Mouse (Mus musculus) kidney, embryonic 16.5 days (tissue): Measurements from ENCODE around the gene Exoc6. TPM values are rescaled to one million over a fixed set of nuclear protein-coding genes. Genes with fewer than 3 reads are reported as not detected.

ENCODE experiments used
- ATAC-seq: fragments of 200-750 bp; cut with Nextera tagmentation; 2 replicates; pipeline ENCODE4 v1.8.0; 2017; ENCODE audit warnings: moderate TSS enrichment; ENCODE audit not compliant: low FRiP score, low TSS enrichment
- H3K27ac ChIP-seq: fragments of 300-500 bp; sonication (generic); 2 replicates; pipeline ENCODE4 v1.5.1; 2014; ENCODE audit warnings: low read length
- H3K27me3 ChIP-seq: fragments of 300-500 bp; sonication (generic); 2 replicates; pipeline ENCODE4 v1.6.1; 2014; ENCODE audit warnings: low read length, control low read depth, mixed read lengths; ENCODE audit not compliant: insufficient read depth
- H3K36me3 ChIP-seq: fragments of 300-500 bp; sonication (generic); 2 replicates; pipeline ENCODE4 v1.6.1; 2014; ENCODE audit warnings: low read length, control low read depth, mixed read lengths; ENCODE audit not compliant: insufficient read depth
- H3K4me1 ChIP-seq: fragments of 300-500 bp; sonication (generic); 2 replicates; pipeline ENCODE4 v1.6.1; 2014; ENCODE audit warnings: low read length, control low read depth, mixed read lengths; ENCODE audit not compliant: insufficient read depth
- H3K4me2 ChIP-seq: fragments of 300-500 bp; sonication (generic); replicated peaks from 2 replicates; pipeline ENCODE4 v1.6.1; 2014; ENCODE audit warnings: low read depth, low read length
- H3K4me3 ChIP-seq: fragments of 300-500 bp; sonication (generic); 2 replicates; pipeline ENCODE4 v1.5.1; 2014; ENCODE audit warnings: mild to moderate bottlenecking, low read length
- H3K9ac ChIP-seq: fragments of 300-500 bp; sonication (generic); replicated peaks from 2 replicates; pipeline ENCODE4 v1.6.1; 2014; ENCODE audit warnings: low read length
- H3K9me3 ChIP-seq: fragments of 300-500 bp; sonication (generic); 2 replicates; pipeline ENCODE4 v1.6.1; 2016; ENCODE audit warnings: low read length, control low read depth
- WGBS: fragments of 180-500 bp; shearing (Covaris S2); extraction: QIAGEN DNeasy Blood & Tissue Kit; methylation state at CpG from one replicate; pipeline ENCODE4 v1.1.7; 2014; 5-methylcytosine and 5-hydroxymethylcytosine counted together
- polyA plus RNA-seq: library from polyadenylated mRNA; unstranded; fragments of >200 nt; fragmentation: Nextera tagmentation; extraction: Ambion mirVana; gene quantifications from 2 replicates; pipeline ENCODE4 v1.2.1, GENCODE M21; 2015

Exoc6 gene
- polyA plus RNA-seq, 1 experiment from 2014 or later = 26.9 TPM

DNA sequence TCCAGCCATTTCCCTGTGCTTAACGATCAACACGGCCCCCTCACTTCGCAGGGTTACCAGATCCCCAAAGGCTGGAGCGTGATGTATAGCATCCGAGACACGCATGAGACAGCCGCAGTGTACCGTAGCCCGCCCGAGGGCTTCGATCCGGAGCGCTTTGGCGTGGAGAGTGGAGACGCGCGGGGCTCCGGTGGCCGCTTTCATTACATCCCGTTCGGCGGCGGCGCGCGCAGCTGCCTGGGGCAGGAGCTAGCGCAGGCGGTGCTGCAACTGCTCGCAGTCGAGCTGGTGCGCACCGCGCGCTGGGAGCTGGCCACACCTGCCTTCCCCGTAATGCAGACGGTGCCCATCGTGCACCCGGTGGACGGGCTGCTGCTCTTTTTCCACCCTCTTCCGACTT lies 142.7 kb downstream of the Exoc6 start:
- H3K9ac ChIP-seq = 0 out of 2 replicates have a peak overlapping the region, but pooled peaks have one; percentile 9
- H3K27me3 ChIP-seq = peaks cover 100% of the 10 kb centered on the region
- H3K36me3 ChIP-seq = no peaks in the 10 kb centered on the region
- peak overlapping the region; percentile 49 for H3K4me3 ChIP-seq
- under 1% methylated on average over 40 of the region's 40 CpGs for WGBS
- peak overlapping the region; percentile 63 for H3K4me2 ChIP-seq
- ATAC-seq = peak; percentile 46
- H3K27ac ChIP-seq = no peak overlapping the region
- no peaks in the 10 kb centered on the region for H3K9me3 ChIP-seq
- H3K4me1 ChIP-seq = peaks cover 28% of the 10 kb centered on the region

DNA sequence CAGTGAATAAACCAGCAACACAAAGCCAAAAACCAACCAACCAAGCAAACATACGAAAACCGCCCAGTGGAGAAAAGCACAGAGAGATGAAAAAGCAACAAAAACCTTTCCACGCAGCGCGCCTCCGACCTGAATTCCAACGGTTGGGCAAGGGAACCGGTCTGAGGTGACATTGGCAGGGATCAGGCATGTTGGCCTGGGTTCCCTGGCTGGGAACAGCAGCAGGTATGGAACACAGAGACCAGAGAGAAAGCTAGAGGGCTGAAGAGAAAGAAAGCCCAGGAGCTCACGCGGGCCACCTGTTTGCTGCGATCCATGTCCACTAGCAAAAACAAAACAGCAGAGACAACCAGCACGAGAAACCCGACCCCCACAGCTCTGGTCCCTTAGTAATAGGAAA lies 144.9 kb downstream of the Exoc6 start:
- Histone ChIP-seq H3K9me3 (no peaks in the 10 kb centered on the region), H3K27me3 (peaks cover 100% of the 10 kb centered on the region), H3K27ac (no peak overlapping the region), H3K4me3 (no peak overlapping the region), H3K4me1 (peaks cover 42% of the 10 kb centered on the region), H3K4me2 (no peak overlapping the region), H3K36me3 (no peaks in the 10 kb centered on the region), H3K9ac (no peak overlapping the region)
- WGBS = 24% methylated on average over 13 of the region's 13 CpGs
- no peak for ATAC-seq

DNA sequence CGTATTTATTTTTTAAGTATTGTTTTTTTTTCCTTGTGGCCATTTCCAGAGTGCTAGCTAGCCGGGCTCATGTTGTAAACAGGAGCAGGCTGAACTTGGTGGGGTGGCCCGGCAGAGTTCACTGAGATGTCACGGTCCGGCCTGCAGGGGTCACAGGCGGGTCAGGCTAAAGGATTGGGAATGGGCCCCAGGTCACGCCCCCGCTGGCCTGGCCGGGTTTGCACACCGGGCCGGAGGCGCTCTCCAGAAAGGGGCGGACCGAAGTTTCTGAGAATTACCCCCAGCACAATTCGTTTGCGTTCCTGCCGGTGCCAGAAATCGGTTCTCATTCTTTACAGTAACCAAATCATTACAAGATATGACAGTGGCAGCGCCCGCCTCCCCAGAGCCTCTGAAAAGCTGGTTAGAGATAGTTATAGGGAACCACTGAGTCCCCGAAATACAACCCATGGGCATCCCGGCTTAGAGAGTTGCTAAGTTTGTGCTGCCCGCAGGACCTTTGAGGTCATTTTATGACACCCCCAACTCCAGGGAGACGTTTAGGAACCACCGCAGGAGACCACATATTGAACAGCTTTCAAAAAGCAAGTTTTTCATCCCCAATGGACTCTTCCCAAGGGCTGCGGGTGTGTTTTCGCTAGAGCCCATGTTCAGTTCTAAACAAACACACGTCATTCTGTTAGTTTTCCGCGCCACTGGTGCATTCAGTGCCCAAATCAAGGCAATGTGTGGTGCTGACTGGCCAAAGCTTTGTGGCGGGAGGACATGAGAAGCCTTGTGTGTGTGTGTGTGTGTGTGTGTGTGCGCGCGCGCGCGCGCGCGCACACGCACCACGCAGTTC lies 145.8 kb downstream of the Exoc6 start:
- 2% methylated on average over 42 of the region's 42 CpGs for WGBS
- peak overlapping the region; percentile 44 for H3K4me3 ChIP-seq
- H3K4me1 ChIP-seq = peaks cover 42% of the 10 kb centered on the region

DNA sequence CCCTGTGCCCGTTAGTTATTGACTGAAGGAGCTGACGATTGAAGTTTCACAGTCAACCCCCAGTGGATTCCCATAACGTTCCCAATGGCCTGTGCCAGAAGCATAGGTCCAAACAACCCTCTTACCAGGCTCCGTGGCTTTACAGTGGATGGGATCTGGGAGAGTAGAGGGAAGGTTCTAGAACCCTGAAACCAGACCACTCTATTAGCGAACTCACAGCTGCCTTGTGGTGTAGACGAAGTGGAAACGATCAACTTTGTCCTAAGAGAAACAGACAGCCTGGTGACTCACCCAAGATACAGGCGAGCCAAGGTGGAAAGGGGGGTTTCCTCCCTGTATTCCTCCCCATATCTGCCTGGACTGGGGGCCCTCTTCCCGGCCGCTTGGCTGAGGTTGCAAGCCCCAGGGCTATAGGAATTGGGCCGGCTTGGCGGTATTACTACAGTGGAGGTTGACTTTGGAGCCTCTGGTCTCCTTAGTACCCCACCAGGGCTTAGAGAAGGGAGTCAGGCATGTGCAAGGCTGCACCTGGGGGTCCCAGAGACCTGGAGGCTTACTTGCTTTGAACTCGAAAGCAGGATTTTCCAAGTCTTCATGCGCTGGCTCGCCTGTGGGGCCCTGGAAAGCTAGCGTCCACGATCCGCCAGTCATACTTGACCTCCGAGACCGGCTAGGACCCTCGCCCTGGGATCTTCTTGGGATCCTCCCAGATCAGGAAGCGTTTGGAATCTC lies 146.6 kb downstream of the Exoc6 start:
- Histone ChIP-seq H3K9me3 (no peaks in the 10 kb centered on the region), H3K4me3 (peak overlapping the region; percentile 44), H3K4me2 (peak overlapping the region; percentile 65), H3K27me3 (peaks cover 98% of the 10 kb centered on the region), H3K4me1 (peaks cover 42% of the 10 kb centered on the region), H3K9ac (no peak overlapping the region), H3K27ac (no peak overlapping the region), H3K36me3 (no peaks in the 10 kb centered on the region)
- WGBS = 3% methylated on average over 22 of the region's 22 CpGs
- ATAC-seq = no peak

More for the DNA sequence above, 145.8 kb downstream of the Exoc6 start:
- Histone ChIP-seq H3K9ac (no peak overlapping the region), H3K27ac (no peak overlapping the region), H3K4me2 (peak overlapping the region; percentile 65), H3K36me3 (no peaks in the 10 kb centered on the region), H3K27me3 (peaks cover 100% of the 10 kb centered on the region), H3K9me3 (no peaks in the 10 kb centered on the region)
- ATAC-seq = no peak

DNA sequence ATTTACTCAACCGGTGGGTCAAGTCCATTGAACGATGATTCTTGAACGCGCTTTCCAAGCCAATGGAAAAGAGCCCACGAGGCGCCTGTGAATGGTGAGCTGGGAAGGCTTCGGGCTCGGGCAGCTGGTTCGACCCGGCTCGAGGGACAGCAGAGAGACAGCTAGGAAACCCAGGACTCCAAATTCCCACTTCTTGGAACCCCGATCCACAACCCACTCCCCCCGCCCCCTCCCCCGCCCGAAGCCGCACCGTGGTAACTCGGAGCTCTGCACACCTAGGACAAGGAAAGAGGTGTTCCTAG lies 147.1 kb downstream of the Exoc6 start:
- Histone ChIP-seq H3K4me1 (peaks cover 42% of the 10 kb centered on the region), H3K4me2 (peak overlapping the region; percentile 65)
- WGBS = under 1% methylated on average over 18 of the region's 18 CpGs

DNA sequence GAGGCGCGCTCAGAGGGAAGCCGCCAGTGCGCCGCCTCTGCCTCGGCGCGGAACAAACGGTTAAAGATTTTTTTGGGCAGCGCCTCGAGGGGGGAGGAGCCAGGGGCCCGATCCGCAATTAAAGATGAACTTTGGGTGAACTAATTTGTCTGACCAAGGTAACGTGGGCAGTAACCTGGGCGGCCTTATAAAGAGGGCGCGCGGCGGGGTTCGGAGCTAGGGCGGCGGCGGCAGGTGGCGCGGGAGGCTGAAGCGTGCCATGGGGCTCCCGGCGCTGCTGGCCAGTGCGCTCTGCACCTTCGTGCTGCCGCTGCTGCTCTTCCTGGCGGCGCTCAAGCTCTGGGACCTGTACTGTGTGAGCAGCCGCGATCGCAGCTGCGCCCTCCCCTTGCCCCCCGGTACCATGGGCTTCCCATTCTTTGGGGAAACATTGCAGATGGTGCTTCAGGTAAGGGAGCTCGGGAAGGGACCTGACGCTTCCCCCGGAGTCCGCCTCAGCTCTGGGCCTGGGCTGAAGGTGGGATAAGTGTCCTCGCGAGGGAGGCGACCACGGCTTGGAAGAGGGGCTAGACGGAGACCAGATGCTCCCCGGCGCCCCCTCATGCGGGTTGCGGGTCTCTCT lies 147.5 kb downstream of the Exoc6 start, which contains the start of gene Cyp26a1:
Gene Cyp26a1, plus strand, starts transcription at position 148 of the 622 bp plus-strand sequence.
- Histone ChIP-seq H3K27me3 (peaks cover 98% of the 10 kb centered on the region), H3K4me3 (peak within 1 kb of the TSS; percentile 44), H3K9ac (peak within 1 kb of the TSS; percentile 10; the same call in 1 of the 2 replicates), H3K27ac (no peak within 1 kb of the TSS), H3K9me3 (no peaks in the 10 kb centered on the region), H3K36me3 (no peaks in the 10 kb centered on the region), H3K4me2 (peak within 1 kb of the TSS; percentile 65), H3K4me1 (peaks cover 39% of the 10 kb centered on the region)
- WGBS = 0% methylated on average over 51 of the region's 51 CpGs
- ATAC-seq = peak; percentile 35; the same call in 1 of the 2 replicates

More for the DNA sequence above, 147.1 kb downstream of the Exoc6 start:
- Histone ChIP-seq H3K9me3 (no peaks in the 10 kb centered on the region), H3K27me3 (peaks cover 98% of the 10 kb centered on the region), H3K36me3 (no peaks in the 10 kb centered on the region), H3K4me3 (peak overlapping the region; percentile 44), H3K9ac (no peak overlapping the region), H3K27ac (no peak overlapping the region)
- no peak for ATAC-seq

DNA sequence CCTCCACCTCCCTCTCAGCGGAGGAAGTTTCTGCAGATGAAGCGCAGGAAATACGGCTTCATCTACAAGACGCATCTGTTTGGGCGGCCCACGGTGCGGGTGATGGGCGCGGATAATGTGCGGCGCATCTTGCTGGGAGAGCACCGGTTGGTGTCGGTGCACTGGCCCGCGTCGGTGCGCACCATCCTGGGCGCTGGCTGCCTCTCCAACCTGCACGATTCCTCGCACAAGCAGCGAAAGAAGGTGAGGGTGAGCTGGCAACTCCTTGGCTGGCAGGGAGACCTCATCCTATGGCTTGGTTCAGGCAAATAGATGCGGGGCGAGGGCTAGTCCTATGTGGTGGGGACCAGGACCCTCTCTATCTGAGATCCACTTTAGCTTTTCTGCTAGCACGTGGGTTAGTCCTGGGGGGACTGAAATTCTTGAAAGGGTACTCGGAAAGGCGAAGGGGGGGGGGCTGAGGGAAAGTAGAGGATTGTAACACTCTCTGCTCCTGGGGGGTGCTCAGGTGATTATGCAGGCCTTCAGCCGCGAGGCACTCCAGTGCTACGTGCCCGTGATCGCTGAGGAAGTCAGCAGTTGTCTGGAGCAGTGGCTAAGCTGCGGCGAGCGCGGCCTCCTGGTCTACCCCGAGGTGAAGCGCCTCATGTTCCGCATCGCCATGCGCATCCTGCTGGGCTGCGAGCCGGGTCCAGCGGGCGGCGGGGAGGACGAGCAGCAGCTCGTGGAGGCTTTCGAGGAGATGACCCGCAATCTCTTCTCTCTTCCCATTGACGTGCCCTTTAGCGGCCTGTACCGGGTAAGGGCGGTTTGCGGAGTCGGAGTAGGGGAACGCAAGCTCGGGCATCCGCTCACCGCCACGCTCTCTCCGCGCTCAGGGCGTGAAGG lies 148.3 kb downstream of the Exoc6 start:
- Histone ChIP-seq H3K4me3 (peak overlapping the region; percentile 44), H3K9me3 (no peaks in the 10 kb centered on the region), H3K9ac (peak overlapping the region; percentile 10; the same call in 1 of the 2 replicates), H3K4me1 (peaks cover 38% of the 10 kb centered on the region), H3K27me3 (peaks cover 98% of the 10 kb centered on the region), H3K4me2 (peak overlapping the region; percentile 65), H3K36me3 (no peaks in the 10 kb centered on the region), H3K27ac (no peak overlapping the region)
- WGBS = under 1% methylated on average over 60 of the region's 63 CpGs
- ATAC-seq = no peak

DNA sequence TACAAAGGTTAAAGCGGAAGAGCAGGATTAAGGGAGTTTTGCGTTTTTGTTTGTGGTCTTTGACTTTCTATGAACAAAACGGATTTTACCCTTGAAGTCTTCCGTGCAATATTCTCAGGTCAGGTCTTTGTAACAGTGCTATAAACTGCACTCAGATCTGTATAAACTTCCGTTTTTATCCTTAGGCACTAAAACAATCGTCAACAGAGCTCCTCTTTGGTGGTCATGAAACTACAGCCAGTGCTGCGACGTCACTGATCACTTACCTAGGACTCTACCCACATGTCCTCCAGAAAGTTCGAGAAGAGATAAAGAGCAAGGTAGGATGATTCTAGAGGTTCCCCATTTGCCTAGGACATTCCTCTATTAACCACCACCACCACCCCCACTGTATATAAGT lies 149.5 kb downstream of the Exoc6 start:
- 12% methylated on average over 9 of the region's 9 CpGs for WGBS
- Histone ChIP-seq H3K36me3 (no peaks in the 10 kb centered on the region), H3K9ac (no peak overlapping the region), H3K27ac (no peak overlapping the region), H3K27me3 (peaks cover 86% of the 10 kb centered on the region), H3K4me3 (no peak overlapping the region), H3K9me3 (no peaks in the 10 kb centered on the region), H3K4me1 (peaks cover 38% of the 10 kb centered on the region), H3K4me2 (no peak overlapping the region)
- ATAC-seq = no peak
